Mouse (Mus musculus): ENCODE measurements around the gene Dner.

DNA sequence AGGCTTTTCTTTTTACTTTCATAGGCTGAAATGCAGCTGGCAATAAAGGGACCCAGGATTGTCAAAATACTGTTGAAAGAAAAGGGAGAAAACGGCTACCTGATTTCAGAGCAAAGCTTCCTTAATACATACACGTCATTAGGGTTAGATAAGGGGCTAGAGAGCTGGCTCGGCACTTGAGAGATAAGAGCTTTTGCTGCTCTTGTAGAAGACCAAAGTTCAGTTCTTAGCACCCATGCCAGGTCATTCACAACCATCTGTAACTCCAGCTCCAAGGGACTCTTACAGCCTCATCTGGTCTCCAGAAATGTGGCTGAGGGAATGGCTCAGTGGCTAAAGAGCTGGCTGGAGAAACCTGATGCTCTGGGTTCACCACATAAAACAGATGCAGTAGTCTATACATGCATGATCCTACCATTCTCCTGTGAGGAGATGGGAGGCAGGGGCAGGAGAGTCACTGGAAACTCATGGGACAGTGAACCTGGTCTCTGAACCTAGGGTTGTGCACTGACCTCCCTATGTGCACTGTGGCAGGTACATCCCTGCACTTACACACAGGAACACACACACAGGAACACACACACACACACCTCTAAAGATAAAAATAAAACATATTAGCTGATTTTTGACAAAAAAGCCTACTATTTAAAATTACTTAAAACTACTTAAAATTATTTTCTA is 348.1 kb downstream of the Dner start:
- no peak for TF ChIP-seq MAFK (IDR thresholded peaks at IDR 0.05; ENCODE audit: insufficient read depth, low read depth, low read length)
- TF ChIP-seq HCFC1 (IDR thresholded peaks at IDR 0.05; ENCODE audit: borderline replicate concordance, insufficient read depth, low read length): no peak
- no peak for TF ChIP-seq CHD2 (IDR thresholded peaks at IDR 0.05; ENCODE audit: low read depth, low read length)
- no peak for TF ChIP-seq ZC3H11A (IDR thresholded peaks at IDR 0.05; ENCODE audit: borderline replicate concordance, low read depth, low read length)

Measured in ES-E14 (cell line).